Mouse (Mus musculus) heart, adult 9 months (tissue): ENCODE results near the gene Fibp.
A peak's percentile ranks its signal among the peaks of the same experiment; 100 is the strongest.

Experiments
- DNase-seq, 2 experiments: peaks; one replicate each; pipeline ENCODE4 v3.0.0; 2022; ENCODE audit warnings: low spot score in 2 of 2

Gene Fibp

DNA sequence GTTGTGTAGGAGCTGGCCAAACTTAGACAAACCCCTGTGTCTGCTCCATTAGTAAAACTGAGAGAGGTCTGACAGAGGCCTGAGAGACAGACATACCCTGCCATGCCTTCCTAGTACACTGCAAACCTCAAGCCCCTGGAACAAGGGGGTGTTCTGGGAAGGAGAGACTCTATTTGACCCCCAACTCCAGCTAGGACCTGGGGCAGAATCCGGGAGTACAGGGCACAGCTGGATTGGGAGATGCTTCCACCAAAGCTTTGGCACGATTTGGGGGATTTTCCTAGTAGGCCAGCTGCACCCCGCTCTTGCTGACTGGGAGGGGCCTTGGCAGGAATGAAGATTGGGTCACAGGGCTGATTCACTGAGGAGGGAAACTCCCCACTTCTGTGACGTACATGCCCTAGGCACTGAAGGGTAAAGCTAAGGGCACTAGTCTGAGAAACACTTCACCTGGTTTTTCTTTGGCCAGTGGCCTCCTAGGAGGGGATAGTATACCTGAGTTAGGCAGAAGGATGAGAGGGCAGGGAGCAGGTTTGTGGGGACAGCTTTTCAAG lies 28.4 kb upstream of the Fibp start:
- peak in 1 of 2 experiments; percentile 53 for DNase-seq

DNA sequence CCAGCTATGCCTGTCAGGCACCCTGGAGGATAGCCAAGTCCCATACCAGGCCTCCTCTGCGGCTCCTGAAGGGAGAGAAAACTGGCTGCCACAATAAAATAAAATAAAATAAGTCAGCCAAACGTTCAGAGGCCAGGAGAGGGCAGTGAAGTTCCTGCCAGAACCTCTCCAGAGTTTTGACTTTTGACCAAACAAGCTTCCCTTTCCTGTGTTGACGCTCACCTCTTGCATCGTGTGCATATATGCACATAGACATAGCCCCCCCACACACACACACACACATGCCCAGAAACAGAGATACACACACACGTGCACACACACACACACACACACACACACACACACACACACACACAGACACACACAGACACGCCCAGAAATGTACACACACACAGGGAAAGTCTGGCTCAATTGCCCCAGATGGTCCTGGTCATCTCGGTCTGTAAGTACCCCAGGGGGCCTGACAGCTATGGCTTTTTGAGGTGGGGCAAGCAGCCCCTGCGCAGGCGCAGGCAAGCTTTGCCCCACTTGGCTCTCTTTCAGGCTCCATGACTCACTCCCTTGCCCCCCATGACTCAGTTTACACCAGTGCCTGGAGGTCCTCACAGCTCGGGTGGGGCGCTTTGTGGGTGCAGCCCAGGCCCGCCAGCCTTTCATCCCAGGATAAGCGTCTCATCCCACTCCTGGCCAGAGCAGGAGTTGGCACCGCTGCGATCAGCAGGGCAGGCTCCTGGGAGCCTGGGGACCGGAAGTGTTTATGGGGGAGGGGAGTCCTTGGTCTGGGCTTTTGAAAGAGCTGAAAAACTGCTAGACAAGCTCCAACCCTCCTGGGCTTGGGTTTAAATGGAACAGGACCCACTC lies 27.2 kb upstream of the Fibp start:
- DNase-seq = peak; percentile 36 to 63

DNA sequence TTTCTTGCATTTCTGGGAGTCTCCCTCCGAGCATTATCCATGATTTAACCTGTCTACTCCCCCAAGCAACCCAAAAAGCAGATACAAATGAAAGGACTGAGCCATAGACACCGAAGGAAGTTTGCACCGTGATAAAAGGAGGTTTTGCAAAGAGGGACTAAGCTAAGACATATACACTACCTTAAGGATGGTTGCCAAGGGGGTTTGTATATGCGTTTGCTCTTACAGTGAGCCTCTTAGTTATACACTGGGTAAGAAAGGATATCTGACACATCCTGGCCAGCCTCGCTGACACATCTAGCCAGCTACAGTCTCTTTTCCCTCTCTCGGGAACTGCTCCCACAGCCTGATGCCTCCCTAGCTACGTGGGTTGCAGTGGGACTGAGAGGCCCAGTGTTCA lies 26.5 kb upstream of the Fibp start:
- no peak for DNase-seq

DNA sequence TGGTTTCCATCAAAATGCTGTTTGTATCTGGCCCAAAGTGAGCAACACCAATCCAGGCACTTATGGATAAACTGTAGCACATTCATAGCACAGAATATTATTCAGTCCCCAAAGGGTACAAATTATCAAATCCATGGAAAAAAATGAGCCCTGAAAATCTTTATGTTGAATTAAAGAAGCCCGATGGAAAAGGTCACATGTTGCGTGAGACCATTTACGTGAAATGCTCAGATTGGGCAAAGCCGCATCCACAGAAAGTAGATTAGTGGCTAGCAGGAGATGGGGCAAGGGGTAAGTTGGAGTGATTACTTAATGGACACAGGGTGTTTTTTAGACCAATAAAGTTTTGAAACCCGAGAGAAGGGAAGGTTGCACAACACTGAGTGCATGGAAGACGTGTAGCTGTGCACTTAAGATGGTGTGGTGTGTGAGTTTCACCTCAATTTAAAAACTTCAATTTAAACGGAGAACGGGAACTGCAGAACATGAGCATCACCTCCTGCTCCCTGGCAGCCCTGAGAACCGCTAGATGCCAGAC lies 16.0 kb upstream of the Fibp start:
- DNase-seq = no peak

DNA sequence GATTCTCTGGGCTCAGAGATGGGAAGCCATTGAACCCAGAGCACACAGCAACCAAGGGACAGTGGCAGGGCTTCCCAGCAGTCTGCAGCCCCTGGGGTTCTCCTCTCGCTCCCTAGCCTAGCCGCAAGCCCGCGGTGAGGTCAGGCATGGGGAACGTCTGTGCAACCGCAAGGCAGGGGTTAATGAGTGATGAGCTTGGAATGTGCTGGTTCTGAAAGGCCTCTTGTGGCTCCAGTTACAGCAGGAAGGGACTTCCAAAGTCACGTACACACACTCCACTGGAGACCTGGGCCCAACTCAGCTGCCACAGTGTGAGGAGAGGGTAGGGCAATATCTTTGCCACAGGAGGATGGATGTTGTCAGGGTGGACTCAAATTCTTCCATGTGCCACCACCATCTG lies 15.5 kb upstream of the Fibp start:
- DNase-seq = no peak

DNA sequence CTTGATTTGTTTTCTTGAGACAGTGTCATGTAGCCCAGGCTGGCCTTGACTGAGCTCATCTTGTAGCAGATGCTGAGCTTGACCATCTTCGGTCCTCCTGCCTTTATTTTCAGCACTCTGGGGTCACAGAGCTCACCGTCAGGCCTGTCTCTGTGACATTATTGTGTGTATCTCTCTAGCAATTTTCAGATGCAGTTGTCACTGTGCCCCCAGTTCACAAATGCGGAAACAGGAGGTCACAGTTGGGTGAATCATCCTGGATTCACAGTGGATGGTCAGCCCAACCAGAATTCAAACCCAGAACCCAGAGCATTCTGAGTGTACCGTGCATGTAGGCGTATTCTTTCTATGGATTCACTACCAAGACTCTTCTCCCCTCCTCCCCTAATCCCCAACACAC lies 14.7 kb upstream of the Fibp start:
- no peak for DNase-seq

- DNase-seq = peak; percentile 59 to 63
These were observed 12.7 kb upstream of the Fibp start, which contains the start of gene Fosl1 for GRCm38 (mm10) chr19:5447515-5448353. Gene Fosl1 (plus strand): TSS chr19:5447547.

DNA sequence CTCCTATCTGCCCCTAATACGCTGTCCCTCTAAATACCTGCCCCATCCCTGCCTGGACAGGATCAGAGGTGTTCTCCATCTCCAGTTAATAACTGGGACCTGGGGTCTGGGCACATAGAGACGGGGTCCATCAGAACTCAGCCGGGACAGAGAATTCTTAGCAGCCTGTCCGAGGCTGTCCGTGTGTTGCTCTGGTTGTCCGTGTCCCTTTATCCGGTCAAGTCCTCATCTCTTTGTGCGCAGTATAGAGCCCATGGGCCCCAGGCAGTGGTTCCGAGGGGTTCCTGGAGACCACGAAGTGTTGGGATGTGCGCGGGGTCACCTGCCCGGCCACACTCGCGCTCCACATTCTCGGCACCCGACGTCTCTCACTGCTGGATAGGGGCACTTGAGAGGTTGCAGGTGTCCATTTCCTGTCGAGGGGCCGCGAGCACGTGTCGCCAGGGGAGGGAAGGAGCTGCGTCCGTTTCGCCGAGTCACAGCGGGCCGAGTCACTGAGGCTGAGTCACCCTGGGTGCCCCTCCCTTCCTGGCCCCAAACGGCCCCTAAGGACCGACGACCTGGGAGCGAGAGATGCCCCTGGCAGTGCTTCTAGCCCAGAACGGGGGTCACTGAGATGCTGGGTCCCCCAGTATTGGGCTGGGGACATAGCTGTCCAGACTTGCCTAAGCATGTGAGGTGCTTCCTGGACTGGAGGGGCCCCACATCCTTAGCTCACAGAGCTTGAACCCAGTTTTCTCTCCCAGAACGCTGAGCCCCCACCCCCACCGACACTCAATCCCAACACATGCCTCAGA lies 11.9 kb upstream of the Fibp start:
- DNase-seq = no peak

DNA sequence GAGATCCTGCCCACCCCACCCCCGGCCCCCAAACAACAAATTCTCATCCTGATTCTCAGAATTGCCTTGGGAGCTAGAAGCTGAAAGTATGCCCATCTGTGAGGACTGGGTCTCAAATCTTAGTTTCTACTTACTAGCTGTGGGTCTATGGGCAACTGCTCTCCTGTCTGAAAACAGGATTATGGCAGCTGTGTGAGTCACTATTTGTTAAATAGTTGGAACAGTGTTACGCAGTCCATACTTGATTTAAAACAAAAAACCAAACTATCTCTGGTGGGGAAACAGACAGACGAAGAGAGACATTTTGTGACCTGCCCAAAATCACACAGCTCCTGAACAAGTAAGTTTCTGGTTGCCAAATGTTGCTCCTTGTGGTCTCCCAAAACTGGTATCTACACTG lies 10.7 kb upstream of the Fibp start:
- no peak for DNase-seq

- DNase-seq = no peak
These were observed 8.6 kb upstream of the Fibp start for GRCm38 (mm10) chr19:5451766-5452165.

DNA sequence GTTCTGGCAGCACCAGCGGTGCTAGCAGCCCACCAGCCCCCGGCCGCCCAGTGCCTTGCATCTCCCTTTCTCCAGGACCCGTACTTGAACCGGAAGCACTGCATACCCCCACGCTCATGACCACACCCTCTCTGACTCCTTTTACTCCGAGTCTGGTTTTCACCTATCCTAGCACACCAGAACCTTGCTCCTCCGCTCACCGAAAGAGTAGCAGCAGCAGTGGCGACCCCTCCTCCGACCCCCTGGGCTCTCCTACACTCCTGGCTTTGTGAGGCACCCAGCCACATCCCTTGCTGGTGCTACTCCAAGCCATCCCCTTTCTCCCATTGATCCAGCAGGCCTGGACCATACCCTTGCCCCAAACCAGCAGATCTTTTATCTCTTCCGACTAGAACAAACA lies 5.4 kb upstream of the Fibp start:
- DNase-seq = no peak

DNA sequence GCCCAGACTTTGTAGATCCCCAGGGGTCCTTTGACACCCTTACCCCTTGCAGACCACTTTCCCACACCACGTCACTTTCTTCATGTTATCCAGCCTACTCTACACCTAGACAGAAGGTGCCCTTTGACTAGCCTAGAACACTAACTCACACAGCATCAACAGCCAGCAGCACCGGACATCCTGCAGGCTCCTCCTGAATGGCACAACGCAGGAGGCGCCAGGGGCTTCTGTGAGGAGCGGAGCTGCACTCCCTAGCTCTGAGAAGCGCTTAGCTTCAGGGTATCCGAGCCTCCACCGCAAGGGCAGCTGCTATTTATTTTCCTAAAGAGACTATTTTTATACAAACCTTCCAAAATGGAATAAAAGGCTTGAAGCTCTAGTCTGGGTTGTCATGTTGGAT lies 4.8 kb upstream of the Fibp start:
- DNase-seq = no peak

DNA sequence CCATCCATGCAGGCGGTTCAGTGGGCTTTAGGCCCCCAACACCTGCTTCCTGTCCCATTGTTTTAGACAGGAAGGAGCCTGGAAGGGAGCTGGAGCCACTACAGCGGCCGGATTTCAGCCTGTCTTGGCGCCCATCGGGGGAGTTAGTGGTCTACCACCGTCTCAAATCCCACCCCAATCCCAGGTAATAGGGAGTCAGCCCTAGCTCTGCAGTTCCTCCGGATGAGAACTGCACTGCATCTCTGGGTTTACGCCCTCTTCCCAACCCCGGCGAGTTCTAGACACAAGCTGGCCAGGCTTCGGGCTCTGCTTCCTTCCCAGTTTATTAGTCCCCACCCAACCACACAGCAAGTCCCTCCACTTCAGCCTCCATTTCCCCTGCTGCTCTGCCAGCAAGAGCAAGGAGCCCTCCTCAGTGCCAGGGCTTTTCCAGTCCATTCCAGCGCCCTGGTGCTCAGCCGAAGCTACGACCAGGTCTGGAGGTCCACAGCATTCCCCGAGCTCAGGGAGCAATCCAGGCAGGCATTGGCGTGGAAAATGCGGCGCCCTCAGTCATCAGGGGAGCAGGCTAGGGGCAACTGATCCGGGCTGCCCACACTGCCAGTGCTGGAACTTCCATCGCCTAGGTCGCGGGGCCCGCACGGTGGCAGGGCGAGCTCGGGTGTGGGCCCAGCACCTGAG lies 4.0 kb upstream of the Fibp start:
- DNase-seq = peak; percentile 62 to 80

- peak; percentile 97 to 98 for DNase-seq
These were observed 3.3 kb upstream of the Fibp start for GRCm38 (mm10) chr19:5456922-5457745.

GRCm38 (mm10) chr19:5457746-5458442 lies 2.5 kb upstream of the Fibp start, which contains the start of gene Ccdc85b:
Gene Ccdc85b (minus strand): TSS chr19:5457894.
- DNase-seq = no peak

GRCm38 (mm10) chr19:5459019-5459418 lies 1.4 kb upstream of the Fibp start:
- DNase-seq = no peak

DNA sequence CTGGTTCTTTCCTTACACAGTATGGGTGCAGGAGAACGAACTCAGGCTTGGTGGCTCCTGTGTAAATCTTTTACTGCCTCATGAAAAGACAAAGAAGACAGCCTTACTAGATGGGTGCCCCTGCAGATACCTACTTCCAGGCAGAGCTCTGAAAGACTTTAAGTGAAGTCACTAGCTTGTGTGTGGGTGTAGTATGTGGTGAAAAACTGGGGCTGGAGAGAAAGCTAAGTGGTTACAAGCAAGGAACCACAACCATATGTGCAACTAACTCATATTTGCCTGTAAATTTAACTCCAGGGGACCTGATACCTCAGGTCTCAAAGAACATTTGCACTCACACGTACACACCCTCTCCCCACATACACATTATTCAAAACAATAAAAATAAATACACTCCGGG lies 519 bp upstream of the Fibp start:
- DNase-seq = no peak

GRCm38 (mm10) chr19:5461411-5461810 lies 996 bp downstream of the Fibp start:
- no peak for DNase-seq

- no peak for DNase-seq
These were observed 2.8 kb downstream of the Fibp start for GRCm38 (mm10) chr19:5463212-5463611.
